15 mouse cellular contexts compared by ENCODE assay signal in genomic region chr12:50496006-50496405, GRCm38 (mm10).
DNase-seq lines count a peak whose midpoint lies in the region; ATAC-seq and TF ChIP-seq lines count a peak whose summit lies in the region.
"Had no signal": no experiment of that assay in that cellular context is flagged by ENCODE, and none has a peak within 500 bp of the region (broad histone marks: within the 10 kb centered on the region; RNA-seq: fewer than 3 reads in every experiment).

No protein-coding gene starts in this region.

- TF ChIP-seq CTCF in hindbrain, postnatal 0 days (IDR thresholded peaks at IDR 0.05; ENCODE audit: low read depth), result no peak

- H3K27ac ChIP-seq in hindbrain, postnatal 0 days, result no peak overlapping the region
- no peak overlapping the region for H3K27ac ChIP-seq in hindbrain, embryonic 14.5 days
- no peak overlapping the region for H3K27ac ChIP-seq in midbrain, embryonic 11.5 days (ENCODE audit: low read depth, low read length)
- no peak overlapping the region for H3K27ac ChIP-seq in midbrain, embryonic 10.5 days (replicated peaks)
- H3K27ac ChIP-seq: heart, embryonic 15.5 days; macrophage; neural tube, embryonic 12.5 days had no signal

- H3K9ac ChIP-seq in hindbrain, postnatal 0 days (replicated peaks; ENCODE audit: low read length), result no peak overlapping the region
- H3K9ac ChIP-seq in hindbrain, embryonic 14.5 days, result no peak overlapping the region
- no peak overlapping the region for H3K9ac ChIP-seq in midbrain, embryonic 11.5 days (ENCODE audit: low read length)
- H3K9ac ChIP-seq: heart, embryonic 15.5 days; neural tube, embryonic 12.5 days had no signal

- no peak overlapping the region for H3K4me2 ChIP-seq in hindbrain, postnatal 0 days (ENCODE audit: low read depth, low read length)
- H3K4me2 ChIP-seq in hindbrain, embryonic 14.5 days (replicated peaks), result no peak overlapping the region
- H3K4me2 ChIP-seq in midbrain, embryonic 11.5 days, result no peak overlapping the region
- H3K4me2 ChIP-seq: heart, embryonic 15.5 days; neural tube, embryonic 12.5 days had no signal

- no peaks in the 10 kb centered on the region for H3K4me1 ChIP-seq in hindbrain, postnatal 0 days (ENCODE audit: insufficient read depth, low read length)
- no peaks in the 10 kb centered on the region for H3K4me1 ChIP-seq in hindbrain, embryonic 14.5 days (replicated peaks; ENCODE audit: control insufficient read depth, insufficient read depth, low read length)
- no peaks in the 10 kb centered on the region for H3K4me1 ChIP-seq in midbrain, embryonic 11.5 days (ENCODE audit: control insufficient read depth, insufficient read depth, low read length)
- H3K4me1 ChIP-seq in midbrain, embryonic 10.5 days, result peaks cover 6% of the 10 kb centered on the region; the same call in 1 of the 2 replicates
- H3K4me1 ChIP-seq: neural tube, embryonic 12.5 days had no signal

- 60% methylated on average over 3 of the region's 3 CpGs for WGBS in hindbrain, postnatal 0 days
- 79% methylated on average over 3 of the region's 3 CpGs for WGBS in hindbrain, embryonic 14.5 days
- WGBS in midbrain, embryonic 11.5 days, result 83% methylated on average over 3 of the region's 3 CpGs
- WGBS in midbrain, embryonic 10.5 days, result 94% methylated on average over 3 of the region's 3 CpGs

- no peaks in the 10 kb centered on the region for H3K36me3 ChIP-seq in hindbrain, postnatal 0 days (ENCODE audit: insufficient read depth, low read length)
- no peaks in the 10 kb centered on the region for H3K36me3 ChIP-seq in hindbrain, embryonic 14.5 days (replicated peaks; ENCODE audit: control insufficient read depth, insufficient read depth)
- no peaks in the 10 kb centered on the region for H3K36me3 ChIP-seq in midbrain, embryonic 11.5 days (ENCODE audit: control insufficient read depth, insufficient read depth, low read length)
- H3K36me3 ChIP-seq in midbrain, embryonic 10.5 days, result no peaks in the 10 kb centered on the region
- H3K36me3 ChIP-seq: heart, embryonic 15.5 days; neural tube, embryonic 12.5 days had no signal

- H3K4me3 ChIP-seq in hindbrain, postnatal 0 days (ENCODE audit: low read length), result no peak overlapping the region
- no peak overlapping the region for H3K4me3 ChIP-seq in hindbrain, embryonic 14.5 days (replicated peaks; ENCODE audit: low read length)
- H3K4me3 ChIP-seq in midbrain, embryonic 11.5 days (ENCODE audit: low read depth, low read length), result no peak overlapping the region
- no peak overlapping the region for H3K4me3 ChIP-seq in midbrain, embryonic 10.5 days
- H3K4me3 ChIP-seq: heart, embryonic 15.5 days; neural tube, embryonic 12.5 days had no signal

- H3K9me3 ChIP-seq in hindbrain, postnatal 0 days (ENCODE audit: low read length), result no peaks in the 10 kb centered on the region
- H3K9me3 ChIP-seq in hindbrain, embryonic 14.5 days (ENCODE audit: control insufficient read depth, low read length), result no peaks in the 10 kb centered on the region
- no peaks in the 10 kb centered on the region for H3K9me3 ChIP-seq in midbrain, embryonic 11.5 days (ENCODE audit: control insufficient read depth, low read length)
- H3K9me3 ChIP-seq in midbrain, embryonic 10.5 days (replicated peaks), result no peaks in the 10 kb centered on the region
- H3K9me3 ChIP-seq: heart, embryonic 15.5 days; neural tube, embryonic 12.5 days had no signal

- peak; percentile 12 to 15 for DNase-seq in cerebellum, postnatal 36 days
- no peak for DNase-seq in cerebellum, adult 11-12 months
- peak; percentile 56 for DNase-seq in hindbrain, postnatal 0 days (ENCODE audit: low spot score)
- no peak for DNase-seq in hindbrain, embryonic 14.5 days (ENCODE audit: low spot score)
- DNase-seq in midbrain, embryonic 11.5 days (ENCODE audit: low spot score, missing footprints), result peak; percentile 33
- DNase-seq in midbrain, embryonic 10.5 days (ENCODE audit: low spot score), result no peak
- DNase-seq in heart, postnatal 4 days, result peak; percentile 60
- no peak for DNase-seq in left cerebral cortex, postnatal 14 days (ENCODE audit: low spot score in 2 of 2)
- DNase-seq: B cell, adult 2 months; gastrocnemius, postnatal 10 days; right cerebral cortex, postnatal 4 days; thymus, adult 2 months had no signal

- no peaks in the 10 kb centered on the region for H3K27me3 ChIP-seq in hindbrain, postnatal 0 days (ENCODE audit: insufficient read depth, low read length)
- H3K27me3 ChIP-seq in hindbrain, embryonic 14.5 days (ENCODE audit: control insufficient read depth, insufficient read depth, low read length), result no peaks in the 10 kb centered on the region
- H3K27me3 ChIP-seq in midbrain, embryonic 11.5 days (ENCODE audit: control insufficient read depth, insufficient read depth, low read length), result no peaks in the 10 kb centered on the region
- H3K27me3 ChIP-seq in midbrain, embryonic 10.5 days (ENCODE audit: low read depth, poor library complexity, severe bottlenecking), result no peaks in the 10 kb centered on the region
- H3K27me3 ChIP-seq: heart, embryonic 15.5 days; neural tube, embryonic 12.5 days had no signal

- intact Hi-C loops in left cerebral cortex, postnatal 14 days (cut with DNase I), result no loop called here

- no peak for ATAC-seq in hindbrain, postnatal 0 days
- ATAC-seq in hindbrain, embryonic 14.5 days (ENCODE audit: low FRiP score), result no peak
- no peak for ATAC-seq in midbrain, embryonic 11.5 days (ENCODE audit: low FRiP score)

Comparison
In these comparisons a context has a peak if more than half of its experiments do, and no peak if none do; other contexts are left out.
1. DNase-seq: peak in cerebellum, postnatal 36 days (2 of 2), hindbrain, postnatal 0 days (single experiment), midbrain, embryonic 11.5 days (single experiment) and heart, postnatal 4 days (single experiment); none in cerebellum, adult 11-12 months (single experiment), hindbrain, embryonic 14.5 days (single experiment), midbrain, embryonic 10.5 days (single experiment) and left cerebral cortex, postnatal 14 days (0 of 2).